Mouse (Mus musculus) heart, adult 18-20 months (tissue): ENCODE data around the gene Aldoart1. TPM values are rescaled to one million over a fixed set of nuclear protein-coding genes. Genes with fewer than 3 reads are reported as not detected.

ENCODE experiments used
- DNase-seq, 2 experiments: peaks; one replicate each; pipeline ENCODE4 v3.0.0; 2021 to 2022; ENCODE audit warnings: mixed read lengths in 1 of 2
- long read RNA-seq, 2 experiments: library from polyadenylated mRNA; stranded (forward); transcript quantifications; one replicate each; pipeline ENCODE4 v2.0.0; 2021
- total RNA-seq, 2 experiments: library from RNA; stranded (reverse); gene quantifications; 2 replicates each; pipeline ENCODE4 v1.2.3; 2021

Aldoart1 gene
- total RNA-seq, result under 1 TPM in 1 of 2 experiments, not detected in 1; 0.17 TPM
- long read RNA-seq, experiment 1, result 0 reads
- long read RNA-seq, experiment 2, result 0 reads

DNA sequence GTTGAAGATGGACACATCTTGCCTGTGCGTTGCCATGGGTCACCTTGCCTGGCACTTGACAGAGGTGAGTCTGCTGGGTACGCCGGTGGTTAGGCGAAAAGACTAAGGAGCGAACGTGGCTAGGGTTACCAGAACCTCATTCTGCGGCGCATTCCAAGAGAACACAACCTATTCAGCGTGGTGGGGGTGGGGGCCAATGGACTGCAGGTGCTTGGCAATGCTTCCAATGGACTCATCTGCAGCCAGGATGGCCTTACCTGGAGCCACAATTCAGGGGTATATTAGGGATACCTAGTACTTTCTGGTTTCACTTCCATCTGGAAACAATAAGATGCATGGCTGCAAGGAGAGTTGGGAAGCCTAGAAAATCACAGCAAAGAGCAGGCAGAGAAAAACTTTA lies at the start of gene Aldoart1:
Gene Aldoart1 (minus strand): TSS at position 101 of the 400 bp plus-strand sequence.
- DNase-seq, result no peak

DNA sequence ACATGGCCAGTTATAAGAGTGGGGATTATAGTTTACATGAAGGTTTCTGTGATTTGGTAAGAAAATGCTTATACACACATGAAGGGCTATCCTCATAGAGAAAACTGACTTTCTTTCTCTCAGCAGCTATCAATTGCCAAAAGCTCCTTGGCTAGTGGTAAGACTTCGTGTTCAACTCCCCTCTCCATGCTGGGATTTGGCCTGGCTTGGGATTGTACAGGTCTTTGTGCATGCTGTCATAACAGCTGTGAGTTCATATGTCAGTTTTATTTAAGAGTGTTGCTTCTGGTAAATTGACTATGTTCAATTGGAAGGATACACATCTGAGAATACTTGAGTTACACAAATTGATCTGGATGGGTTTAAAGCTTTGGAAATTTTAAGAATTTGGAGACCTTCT lies 49.1 kb upstream of the Aldoart1 start:
- no peak for DNase-seq

DNA sequence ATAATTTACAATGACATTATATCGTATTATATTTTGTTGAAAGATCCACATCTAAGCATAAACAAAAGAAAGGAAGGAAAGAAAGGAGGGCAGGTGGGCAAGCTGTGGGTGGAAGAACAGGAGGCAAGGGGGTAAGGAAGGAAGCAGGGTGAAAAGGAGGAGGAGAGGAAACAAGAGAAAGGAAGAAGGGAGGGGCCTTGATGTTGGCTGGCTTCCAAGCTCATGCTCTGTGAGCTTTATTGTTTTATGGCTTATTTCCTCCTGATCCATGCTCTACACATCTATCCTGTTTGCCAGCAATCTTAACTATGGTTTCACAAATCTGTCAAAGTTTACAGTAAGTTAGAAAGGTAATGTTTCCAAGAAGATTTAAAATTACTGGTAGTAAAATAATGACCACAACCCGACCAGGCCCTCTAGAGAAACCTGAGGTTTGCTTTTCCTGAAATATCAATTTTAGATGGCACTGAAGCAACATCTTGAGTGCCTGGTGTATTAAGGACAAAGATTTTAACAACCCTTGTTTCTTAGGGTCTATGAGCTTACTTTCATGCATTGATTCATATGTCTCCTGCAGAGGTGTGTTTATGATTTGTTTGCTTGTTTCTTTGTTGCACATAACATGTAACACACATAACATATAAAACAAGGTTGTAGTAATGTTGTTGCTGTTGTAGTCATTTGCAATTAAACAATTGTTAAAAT lies 13.1 kb upstream of the Aldoart1 start:
- DNase-seq, result no peak

DNA sequence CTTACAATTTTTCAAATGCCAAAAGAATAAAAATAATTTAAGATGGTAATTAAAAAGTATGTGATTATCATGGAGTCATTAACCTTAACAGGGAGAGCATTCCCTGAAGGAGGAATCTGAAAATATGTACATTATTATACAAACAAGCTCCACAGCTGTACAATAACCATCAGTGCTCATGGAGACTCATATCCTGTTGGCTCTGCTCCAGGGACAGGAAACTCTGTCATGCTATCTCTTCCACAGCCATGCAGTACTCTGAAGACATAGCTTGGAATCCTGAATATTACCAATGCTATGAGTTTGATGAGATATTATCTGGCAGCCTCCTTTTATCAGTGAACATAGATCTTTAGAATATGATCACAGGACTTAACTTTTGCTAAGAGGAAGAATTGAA lies 8.2 kb downstream of the Aldoart1 start:
- DNase-seq, result no peak

DNA sequence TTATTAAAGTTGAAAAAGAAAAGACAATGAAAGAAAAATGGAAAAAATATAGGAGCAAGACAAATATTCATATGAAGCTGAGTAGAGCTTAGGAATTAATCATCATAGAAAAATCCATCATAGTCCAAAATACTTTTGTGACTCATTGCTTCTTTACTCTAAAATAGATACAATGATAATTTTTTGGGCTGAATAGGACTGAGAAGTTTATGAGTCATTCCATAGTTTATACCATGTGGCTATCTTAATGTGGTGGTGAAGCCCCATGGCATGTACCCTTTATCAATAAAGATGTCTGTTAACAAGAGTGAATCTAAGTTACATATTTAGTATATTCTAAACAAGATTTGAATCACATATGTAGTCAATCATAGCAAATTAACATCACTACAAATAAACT lies 9.4 kb downstream of the Aldoart1 start:
- no peak for DNase-seq

DNA sequence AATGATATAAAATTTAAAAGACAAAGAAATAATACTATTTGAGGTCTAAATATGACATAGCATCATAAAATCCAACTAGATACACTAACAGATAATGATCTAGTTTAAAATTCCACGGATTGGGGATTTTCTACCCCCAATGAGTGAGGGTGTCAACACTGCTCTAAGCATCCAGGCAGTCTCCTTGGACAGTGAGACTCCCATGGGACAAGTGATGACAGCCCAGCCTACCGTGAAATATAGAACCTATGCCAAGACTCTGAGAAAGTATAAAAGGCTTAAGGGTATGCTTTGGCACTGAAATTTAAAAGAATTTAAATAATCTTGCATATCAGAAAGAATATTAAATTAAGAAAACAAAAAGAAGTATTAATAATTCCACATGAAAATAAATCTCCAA lies 16.0 kb downstream of the Aldoart1 start:
- no peak for DNase-seq

DNA sequence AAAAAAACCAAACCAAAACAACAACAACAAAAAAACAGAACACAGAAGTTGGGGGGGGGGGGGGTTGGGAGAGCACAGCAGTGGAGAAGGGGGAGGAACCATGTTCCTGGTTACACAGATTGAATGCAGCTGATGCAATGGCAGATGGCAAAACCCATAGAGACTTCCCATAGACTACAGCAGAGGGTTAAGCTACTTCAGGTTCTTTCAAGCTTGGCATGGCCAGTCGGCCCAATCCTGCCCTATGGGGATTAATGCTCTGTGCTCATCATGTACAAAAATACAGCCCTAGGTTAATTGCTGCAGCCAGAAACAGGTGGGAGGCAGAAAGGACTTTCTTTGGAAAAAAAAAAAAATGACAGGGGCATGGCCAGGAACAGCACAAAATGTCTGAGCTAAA lies 17.0 kb downstream of the Aldoart1 start:
- no peak for DNase-seq

DNA sequence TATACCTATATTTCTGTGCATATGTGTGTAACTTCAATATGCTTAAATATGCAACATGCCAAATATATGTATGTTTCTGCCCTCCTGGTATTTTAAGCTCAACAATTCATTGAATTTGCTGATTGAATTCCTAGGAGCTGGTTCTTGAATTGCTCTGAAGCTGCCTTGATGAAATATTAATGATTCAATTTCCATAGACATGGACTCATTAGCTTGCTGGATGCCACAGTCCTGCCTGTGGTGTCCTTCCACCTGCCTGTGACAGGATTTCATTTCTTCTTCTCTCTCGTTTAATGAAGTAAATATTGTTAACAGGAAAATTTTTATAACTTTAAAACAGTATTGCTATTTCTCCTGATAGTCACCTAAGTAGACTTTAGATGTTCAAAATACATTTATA lies 51.6 kb downstream of the Aldoart1 start:
- DNase-seq, result no peak
